Mouse (Mus musculus) lung, adult 2 months (tissue): ENCODE measurements around the gene Gtf2ird2. TPM values are rescaled to one million over a fixed set of nuclear protein-coding genes. Genes with fewer than 3 reads are reported as not detected.

Source experiments
- DNase-seq: peaks from one replicate; pipeline ENCODE4 v3.0.0; 2022
- H3K4me1 ChIP-seq: fragments of 200-500 bp; 2 replicates; pipeline ENCODE4 v1.6.1; 2011; ENCODE audit warnings: low read length; ENCODE audit not compliant: control insufficient read depth, insufficient read depth
- H3K4me3 ChIP-seq: fragments of 200-500 bp; replicated peaks from 2 replicates; pipeline ENCODE3; 2011; ENCODE audit warnings: low read depth, mild to moderate bottlenecking, control low read depth, low read length; ENCODE audit errors: extremely low read depth
- CTCF ChIP-seq: fragments of 200-500 bp; IDR thresholded peaks from 2 replicates; pipeline ENCODE4 v1.5.1; 2011; ENCODE audit warnings: mild to moderate bottlenecking, low read length, control low read depth; ENCODE audit not compliant: insufficient read depth
- POLR2A ChIP-seq: fragments of 200-500 bp; IDR thresholded peaks from 2 replicates; pipeline ENCODE4 v1.6.1; 2011; ENCODE audit warnings: low read depth, mild to moderate bottlenecking, control low read depth, low read length, borderline replicate concordance; ENCODE audit errors: extremely low read depth
- WGBS: fragments of 180-500 bp; shearing (Covaris S2); methylation state at CpG from one replicate; pipeline ENCODE4 v1.1.7; 2018; 5-methylcytosine and 5-hydroxymethylcytosine counted together
- polyA plus RNA-seq: library from polyadenylated mRNA; depleted of rRNA; stranded (reverse); fragments of >200 nt; gene quantifications from 2 replicates; pipeline ENCODE4 v1.2.3, GENCODE M21; 2012

The Gtf2ird2 gene
- polyA plus RNA-seq, 1 experiment: 5.4 TPM

- TF ChIP-seq POLR2A (no peak), CTCF (no peak)
- no peak for DNase-seq
- 58% methylated on average over 11 of the region's 11 CpGs for WGBS
- no peak overlapping the region for H3K4me3 ChIP-seq
- 0 out of 2 replicates have a peak, but pooled peaks cover 2% of the 10 kb centered on the region for H3K4me1 ChIP-seq
Measured at GRCm38 (mm10) chr5:134151895-134152294, 31.9 kb upstream of the Gtf2ird2 start.

GRCm38 (mm10) chr5:134155916-134156466 is 27.8 kb upstream of the Gtf2ird2 start:
- TF ChIP-seq POLR2A: no peak
- no peak for TF ChIP-seq CTCF
- no peaks in the 10 kb centered on the region for H3K4me1 ChIP-seq
- no peak for DNase-seq
- no peak overlapping the region for H3K4me3 ChIP-seq
- WGBS: 85% methylated on average over 7 of the region's 7 CpGs

- TF ChIP-seq CTCF (no peak), POLR2A (no peak)
- DNase-seq: no peak
- 49% methylated on average over 5 of the region's 5 CpGs for WGBS
- no peaks in the 10 kb centered on the region for H3K4me1 ChIP-seq
- no peak overlapping the region for H3K4me3 ChIP-seq
Measured at GRCm38 (mm10) chr5:134164688-134165087, 19.1 kb upstream of the Gtf2ird2 start.

- DNase-seq: no peak
- WGBS: 81% methylated on average over 7 of the region's 7 CpGs
- no peaks in the 10 kb centered on the region for H3K4me1 ChIP-seq
- no peak for TF ChIP-seq POLR2A
- no peak for TF ChIP-seq CTCF
- H3K4me3 ChIP-seq: no peak overlapping the region
Measured at GRCm38 (mm10) chr5:134166642-134167041, 17.2 kb upstream of the Gtf2ird2 start.

- no peak for TF ChIP-seq POLR2A
- no peak for TF ChIP-seq CTCF
- H3K4me1 ChIP-seq: no peaks in the 10 kb centered on the region
- no peak for DNase-seq
- 90% methylated on average over 9 of the region's 9 CpGs for WGBS
- no peak overlapping the region for H3K4me3 ChIP-seq
Measured at GRCm38 (mm10) chr5:134168033-134168432, 15.8 kb upstream of the Gtf2ird2 start.

GRCm38 (mm10) chr5:134169231-134169630 is 14.6 kb upstream of the Gtf2ird2 start:
- Histone ChIP-seq H3K4me3 (no peak overlapping the region), H3K4me1 (no peaks in the 10 kb centered on the region)
- TF ChIP-seq CTCF: no peak
- TF ChIP-seq POLR2A: no peak
- 93% methylated on average over 10 of the region's 10 CpGs for WGBS
- no peak for DNase-seq

GRCm38 (mm10) chr5:134170167-134170566 is 13.7 kb upstream of the Gtf2ird2 start:
- Histone ChIP-seq H3K4me3 (no peak overlapping the region), H3K4me1 (no peaks in the 10 kb centered on the region)
- 96% methylated on average over 8 of the region's 8 CpGs for WGBS
- TF ChIP-seq CTCF: no peak
- DNase-seq: no peak

- no peak overlapping the region for H3K4me3 ChIP-seq
- peak; percentile 20 for DNase-seq
- TF ChIP-seq POLR2A (no peak), CTCF (peak; percentile 63)
- H3K4me1 ChIP-seq: no peaks in the 10 kb centered on the region; the same call in 1 of the 2 replicates
- 44% methylated on average over 4 of the region's 4 CpGs for WGBS
Measured at GRCm38 (mm10) chr5:134173206-134173605, 10.6 kb upstream of the Gtf2ird2 start.

- H3K4me3 ChIP-seq: peak overlapping the region; percentile 68
- no peak for DNase-seq
- no peaks in the 10 kb centered on the region; the same call in 1 of the 2 replicates for H3K4me1 ChIP-seq
- TF ChIP-seq POLR2A: no peak
- TF ChIP-seq CTCF: no peak
- WGBS: 9% methylated on average over 10 of the region's 10 CpGs
Measured at GRCm38 (mm10) chr5:134175696-134176095, 8.1 kb upstream of the Gtf2ird2 start.

GRCm38 (mm10) chr5:134176169-134176881 is 7.5 kb upstream of the Gtf2ird2 start, which contains the start of gene Rcc1l:
Gene Rcc1l (minus strand): TSS chr5:134176774.
- TF ChIP-seq CTCF: no peak
- peak; percentile 41; the same call in 1 of the 2 replicates for TF ChIP-seq POLR2A
- peak; percentile 82 for DNase-seq
- WGBS: under 1% methylated on average over 72 of the region's 72 CpGs
- Histone ChIP-seq H3K4me1 (no peaks in the 10 kb centered on the region; the same call in 1 of the 2 replicates), H3K4me3 (peak within 1 kb of the TSS; percentile 68)
